Comparison of ENCODE assay signal across 9 mouse cellular contexts in the genomic region with DNA sequence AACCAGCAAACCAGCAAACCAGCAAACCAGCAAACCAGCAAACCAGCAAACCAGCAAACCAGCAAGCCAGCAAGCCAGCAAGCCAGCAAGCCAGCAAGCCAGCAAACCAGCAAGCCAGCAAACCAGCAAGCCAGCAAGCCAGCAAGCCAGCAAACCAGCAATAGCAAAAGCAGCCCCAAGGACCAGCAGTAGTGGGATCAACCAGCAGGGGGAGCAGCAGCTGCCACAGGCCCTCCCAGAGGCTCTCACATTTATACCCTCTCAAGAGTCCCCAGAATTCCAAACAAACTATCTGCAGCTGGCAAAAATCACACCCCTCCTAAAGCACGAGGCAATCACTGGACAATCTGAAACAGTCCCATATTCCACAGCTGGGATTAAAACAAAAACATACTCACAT.
A peak's percentile ranks its signal among the peaks of the same experiment; 100 is the strongest.
DNase-seq lines count a peak whose midpoint lies in the region; ATAC-seq and TF ChIP-seq lines count a peak whose summit lies in the region.
"Had no signal": no experiment of that assay in that cellular context is flagged by ENCODE, and none has a peak within 500 bp of the region (broad histone marks: within the 10 kb centered on the region; RNA-seq: fewer than 3 reads in every experiment).

No protein-coding gene starts in this region.

- DNase-seq in urinary bladder, postnatal 14 days (ENCODE audit: low spot score) = peak; percentile 61
- no peak for DNase-seq in urinary bladder, postnatal 10 days (ENCODE audit: low spot score)
- peak; percentile 57 for DNase-seq in kidney, postnatal 14 days
- DNase-seq in liver, postnatal 0 days = peak; percentile 70
- peak; percentile 28 for DNase-seq in spleen, adult 12 weeks (ENCODE audit: low spot score)

- H3K4me1 ChIP-seq in bone marrow, adult 2 months (ENCODE audit: control insufficient read depth, insufficient read depth, low read length) = no peaks in the 10 kb centered on the region
- peaks cover 3% of the 10 kb centered on the region; the same call in 1 of the 2 replicates for H3K4me1 ChIP-seq in liver, postnatal 0 days (ENCODE audit: insufficient read depth)
- H3K4me1 ChIP-seq: stomach, embryonic 15.5 days had no signal

- peak; percentile 81; the same call in 1 of the 2 replicates for ATAC-seq in frontal cortex, adult (ENCODE audit: low TSS enrichment)
- ATAC-seq in liver, postnatal 0 days = no peak
- ATAC-seq in erythroid progenitor cell, adult 5-6 weeks (replicated peaks; ENCODE audit: low FRiP score, poor library complexity, severe bottlenecking) = no peak

- no peaks in the 10 kb centered on the region for H3K9me3 ChIP-seq in liver, postnatal 0 days (ENCODE audit: low read length)
- H3K9me3 ChIP-seq: stomach, embryonic 15.5 days had no signal

- no peak overlapping the region for H3K4me3 ChIP-seq in bone marrow, adult 2 months (replicated peaks; ENCODE audit: control insufficient read depth, low read depth, low read length)
- H3K4me3 ChIP-seq in liver, postnatal 0 days (ENCODE audit: low read depth, low read length) = no peak overlapping the region
- H3K4me3 ChIP-seq: stomach, embryonic 15.5 days had no signal

- no peak overlapping the region for H3K27ac ChIP-seq in bone marrow, adult 2 months (ENCODE audit: control insufficient read depth, insufficient read depth, low read depth, low read length, poor library complexity)
- H3K27ac ChIP-seq in liver, postnatal 0 days (ENCODE audit: low read depth) = no peak overlapping the region
- H3K27ac ChIP-seq: stomach, embryonic 15.5 days had no signal

- H3K4me2 ChIP-seq in liver, postnatal 0 days (ENCODE audit: low read depth, low read length) = no peak overlapping the region
- H3K4me2 ChIP-seq: stomach, embryonic 15.5 days had no signal

- no peak for TF ChIP-seq POLR2A in bone marrow, adult 2 months (IDR thresholded peaks at IDR 0.05; ENCODE audit: borderline replicate concordance, control insufficient read depth, low read depth, low read length)

- H3K9ac ChIP-seq in liver, postnatal 0 days (replicated peaks) = no peak overlapping the region
- H3K9ac ChIP-seq: stomach, embryonic 15.5 days had no signal

- peak; percentile 63 for TF ChIP-seq CTCF in bone marrow, adult 2 months (IDR thresholded peaks at IDR 0.05; ENCODE audit: control insufficient read depth, insufficient read depth, low read length)
- TF ChIP-seq CTCF in liver, postnatal 0 days (IDR thresholded peaks at IDR 0.05; ENCODE audit: low read depth) = peak; percentile 69

- no peak for TF ChIP-seq EP300 in liver, postnatal 0 days (IDR thresholded peaks at IDR 0.05; ENCODE audit: low read depth)

- 35% methylated on average over 1 of the region's 1 CpGs for WGBS in bone marrow, adult 2 months
- WGBS in liver, postnatal 0 days (ENCODE audit: insufficient replicate concordance) = 25% methylated on average over 1 of the region's 1 CpGs

- no peaks in the 10 kb centered on the region for H3K27me3 ChIP-seq in liver, postnatal 0 days (ENCODE audit: insufficient read depth, low read length)
- H3K27me3 ChIP-seq: stomach, embryonic 15.5 days had no signal

- no peaks in the 10 kb centered on the region for H3K36me3 ChIP-seq in liver, postnatal 0 days (replicated peaks; ENCODE audit: insufficient read depth, low read length)
- H3K36me3 ChIP-seq: stomach, embryonic 15.5 days had no signal
